Mouse (Mus musculus): Measurements from ENCODE around the gene Dis3l. TPM values are rescaled to one million over a fixed set of nuclear protein-coding genes. Genes with fewer than 3 reads are reported as not detected.
A peak's percentile ranks its signal among the peaks of the same experiment; 100 is the strongest.

Gene Dis3l
- total RNA-seq (2021): 10 to 100 TPM; 18.4 to 19.4 TPM
- long read RNA-seq, experiment 1, partial matches to known transcripts: 4 of 9 reads
- long read RNA-seq, experiment 1, other reads (novel, unspliced or antisense): 1 of 9 reads
- long read RNA-seq, experiment 2, transcript Dis3l-208 (17 exons, 3,575 nt): major isoform, 10 of 16 reads
- long read RNA-seq, experiment 2, partial matches to known transcripts: 4 of 16 reads
- long read RNA-seq, experiment 2, other reads (novel, unspliced or antisense): 2 of 16 reads

DNA sequence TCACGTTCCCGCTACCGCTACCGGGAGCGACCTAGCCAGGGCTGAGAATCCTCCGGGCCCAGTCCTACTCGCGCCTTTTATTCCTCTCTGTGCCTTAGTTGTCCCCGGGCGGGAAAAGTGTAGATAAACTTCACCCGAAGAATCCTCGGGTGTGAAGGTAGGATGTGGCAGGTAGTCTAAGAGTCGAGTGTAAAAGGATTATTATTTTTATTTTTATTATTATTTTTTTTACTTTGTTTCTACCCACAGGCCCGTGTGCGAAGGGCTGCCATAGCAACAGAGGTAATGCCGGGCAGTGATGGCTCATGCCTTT lies at the start of gene Dis3l:
Gene Dis3l (minus strand): TSS at position 35 of the 313 bp plus-strand sequence.
- no peak for DNase-seq

DNA sequence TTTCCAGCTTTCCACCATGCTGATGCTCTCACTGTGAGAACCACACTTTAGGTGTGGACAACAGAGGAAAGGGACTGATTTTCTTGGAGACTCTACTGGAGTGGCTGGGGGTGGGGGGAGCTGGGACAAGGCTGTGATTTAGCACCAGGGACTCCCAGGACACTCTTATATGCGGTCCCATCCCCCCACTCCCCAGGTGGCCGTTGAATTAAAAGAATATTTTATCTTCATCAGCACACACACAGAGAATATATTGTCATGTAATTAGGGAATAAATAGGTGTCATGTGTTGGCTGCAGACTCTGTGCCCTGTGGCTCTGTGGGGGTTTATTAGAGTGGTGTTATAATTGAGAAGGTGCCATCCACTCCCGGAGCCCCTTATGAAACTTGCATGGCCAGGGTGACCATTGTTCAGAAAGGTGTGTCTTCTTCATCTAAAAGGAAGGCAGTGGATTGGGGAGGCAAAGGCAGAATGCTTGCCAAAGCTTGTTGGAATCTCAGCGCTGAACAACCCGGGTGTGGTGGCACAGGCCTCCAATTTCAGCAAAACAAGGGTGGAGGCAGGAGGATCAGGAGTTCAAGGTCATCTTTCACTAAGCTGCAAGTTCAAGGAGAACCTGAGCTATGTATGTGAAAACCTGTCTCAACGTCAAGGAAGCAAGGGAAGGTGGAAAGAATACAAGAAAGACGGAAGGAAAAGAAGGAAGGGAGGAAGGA lies 48.6 kb upstream of the Dis3l start:
- no peak for DNase-seq

DNA sequence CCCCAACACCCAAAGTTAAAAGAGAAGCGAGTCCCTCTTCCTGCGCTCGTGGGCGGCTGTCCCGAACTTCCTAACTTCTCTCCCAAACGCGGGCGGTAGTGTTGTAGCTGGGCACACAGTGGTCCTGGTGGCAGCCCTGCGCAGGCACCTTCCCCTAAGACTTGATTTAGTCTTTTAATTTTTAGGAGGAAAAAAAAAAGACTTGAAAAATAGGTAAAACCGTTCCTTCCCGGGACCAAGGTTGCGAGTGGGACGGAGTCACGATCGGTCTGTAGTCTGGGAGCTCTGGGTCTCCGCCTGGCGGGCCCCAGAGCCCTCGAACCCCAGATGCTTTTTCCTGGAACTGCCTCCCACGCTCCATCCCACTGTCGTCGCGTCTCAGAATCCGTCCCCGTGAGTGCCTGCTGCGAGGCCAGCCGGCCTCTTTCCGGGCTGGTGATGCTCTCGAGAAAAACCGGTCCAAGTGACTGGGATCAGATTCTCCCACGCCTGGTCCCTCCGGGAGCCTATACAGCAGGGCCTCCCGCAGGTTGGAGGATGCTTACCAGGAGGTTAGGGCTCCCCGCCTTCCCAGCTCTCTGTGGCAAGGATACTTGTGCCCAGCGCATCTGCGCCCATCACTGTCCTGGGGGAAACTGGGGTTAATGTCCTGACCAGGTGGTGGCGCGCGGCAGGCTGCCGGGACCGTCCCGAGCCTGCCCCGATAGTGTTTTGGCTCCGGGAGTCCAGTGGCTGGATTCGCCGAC lies 45.6 kb upstream of the Dis3l start:
- DNase-seq: no peak

DNA sequence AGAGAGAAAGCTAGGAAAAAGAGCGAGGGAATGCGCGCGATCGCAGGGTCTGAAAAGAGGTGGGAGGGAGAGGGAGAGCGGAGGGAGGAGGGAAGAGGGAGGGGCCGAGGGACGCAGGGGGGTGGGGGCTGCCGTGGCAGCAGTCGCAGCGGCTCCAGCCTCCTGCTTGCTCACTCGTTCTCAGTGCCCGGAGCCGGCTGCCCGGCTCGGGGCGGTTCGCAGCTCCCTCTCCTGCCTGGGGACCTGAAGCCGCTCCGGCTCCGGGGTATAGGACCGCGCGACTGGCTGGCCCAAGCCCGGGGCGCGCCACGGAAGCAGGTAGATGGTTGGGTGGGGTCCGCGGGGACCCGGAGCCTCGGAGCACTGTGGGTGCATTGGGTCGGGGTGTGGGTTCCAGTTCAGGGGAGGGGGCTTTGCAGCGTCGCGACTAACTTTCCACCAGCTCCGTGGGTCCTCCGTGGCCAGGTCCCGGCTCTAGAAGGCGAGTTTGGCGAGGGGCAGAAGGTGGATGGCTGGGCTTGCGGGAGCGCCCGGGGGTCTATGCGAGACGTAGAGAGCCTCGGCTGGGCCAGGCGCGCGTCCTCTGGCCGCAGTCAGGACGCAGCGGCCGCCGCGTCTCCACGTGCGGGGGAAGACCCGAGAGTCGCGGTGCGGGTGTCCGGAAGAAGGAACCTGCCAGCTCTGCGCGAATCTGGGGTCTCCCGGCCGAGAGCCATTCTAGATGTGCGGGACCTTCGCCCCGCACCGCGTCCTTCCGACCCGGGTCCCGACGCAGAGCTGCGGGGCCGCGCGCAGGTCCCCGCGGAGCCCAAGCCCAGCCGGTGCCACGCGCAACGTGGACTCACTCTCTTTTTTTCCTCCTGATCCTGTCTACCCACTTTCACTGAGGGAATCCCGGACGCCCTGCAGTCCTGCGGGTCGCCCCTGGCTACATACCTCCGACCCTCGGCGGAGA lies 44.7 kb upstream of the Dis3l start, which contains the start of gene Megf11:
Gene Megf11 (plus strand): TSS at position 116 of the 955 bp plus-strand sequence.
- DNase-seq: no peak

DNA sequence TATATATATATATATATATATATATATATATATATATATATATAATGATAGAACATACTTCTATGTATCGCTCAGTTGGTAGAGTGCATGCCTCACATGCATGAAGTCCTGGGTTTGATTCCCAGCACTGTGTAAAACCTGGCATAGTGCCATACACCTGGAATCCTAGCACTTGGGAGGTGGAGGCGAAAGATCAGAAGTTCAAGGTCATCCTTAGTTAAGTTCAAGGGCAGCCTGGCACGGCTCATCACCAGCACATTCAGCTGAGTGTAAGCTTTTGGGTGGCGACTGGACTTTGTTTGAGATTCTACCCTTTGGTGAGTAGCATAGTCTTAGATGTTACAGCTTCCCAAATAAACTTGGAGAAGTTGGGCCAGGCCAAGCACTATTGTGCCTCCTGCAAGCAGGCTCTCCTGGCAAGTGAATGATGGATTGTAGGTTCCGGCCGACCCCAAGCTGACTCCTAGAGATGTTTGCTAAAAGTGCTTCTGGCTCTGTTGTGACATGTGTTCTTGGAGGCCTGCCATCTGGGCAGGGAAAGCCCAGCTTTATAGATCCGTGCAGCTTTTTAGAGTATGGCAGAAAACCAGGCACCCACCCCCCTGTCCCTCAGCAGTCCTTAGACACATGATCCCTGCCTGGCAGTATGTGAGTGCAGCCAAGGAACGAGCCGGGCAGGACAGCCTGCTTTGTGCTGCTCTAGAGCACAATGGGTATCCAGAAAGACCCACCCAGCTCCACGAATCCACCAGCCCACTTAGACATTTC lies 42.1 kb upstream of the Dis3l start:
- DNase-seq: no peak

DNA sequence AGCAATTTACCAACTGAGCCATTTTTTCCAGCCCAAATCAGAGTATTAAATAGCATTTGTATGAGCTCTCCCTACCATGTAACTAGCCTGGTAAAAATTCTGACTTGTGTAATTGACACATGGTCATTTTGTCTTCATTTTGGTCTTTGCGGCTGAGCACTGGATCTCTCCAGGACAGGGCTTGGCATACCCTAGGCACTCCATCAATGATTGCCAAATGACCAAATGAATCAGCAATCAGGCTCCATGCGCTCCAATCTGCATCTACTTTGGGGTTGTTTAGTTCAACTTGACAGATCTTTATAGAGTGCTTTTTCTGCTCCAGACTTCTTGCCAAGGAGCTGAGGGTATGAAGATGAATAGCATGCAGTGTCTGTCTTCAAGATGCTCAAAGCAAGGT lies 35.3 kb upstream of the Dis3l start:
- no peak for DNase-seq

DNA sequence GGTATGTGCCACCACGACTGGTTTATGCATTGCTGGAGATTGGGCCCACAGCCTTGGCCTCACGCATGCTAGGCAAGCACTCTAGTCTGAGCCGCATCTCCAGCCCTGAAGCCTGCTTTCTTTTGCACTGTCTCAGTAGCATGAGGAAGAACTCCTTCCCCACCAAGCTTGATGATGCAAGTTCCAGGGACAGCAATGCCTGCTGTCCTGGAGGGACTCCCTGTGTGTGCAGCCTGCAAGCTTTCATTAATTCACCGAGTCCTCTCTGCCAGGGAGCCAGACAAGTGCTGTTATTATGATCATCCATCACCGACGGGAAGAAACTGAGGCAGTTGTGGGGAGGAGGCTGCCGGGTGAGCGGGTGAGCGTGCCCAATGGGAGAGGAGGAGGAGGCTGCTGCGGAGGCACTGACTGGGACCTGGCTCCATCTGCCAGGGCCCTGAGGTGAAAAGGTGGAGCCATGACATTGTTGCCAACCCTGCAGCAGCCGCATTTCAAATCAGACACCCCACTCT lies 30.3 kb upstream of the Dis3l start:
- no peak for DNase-seq

DNA sequence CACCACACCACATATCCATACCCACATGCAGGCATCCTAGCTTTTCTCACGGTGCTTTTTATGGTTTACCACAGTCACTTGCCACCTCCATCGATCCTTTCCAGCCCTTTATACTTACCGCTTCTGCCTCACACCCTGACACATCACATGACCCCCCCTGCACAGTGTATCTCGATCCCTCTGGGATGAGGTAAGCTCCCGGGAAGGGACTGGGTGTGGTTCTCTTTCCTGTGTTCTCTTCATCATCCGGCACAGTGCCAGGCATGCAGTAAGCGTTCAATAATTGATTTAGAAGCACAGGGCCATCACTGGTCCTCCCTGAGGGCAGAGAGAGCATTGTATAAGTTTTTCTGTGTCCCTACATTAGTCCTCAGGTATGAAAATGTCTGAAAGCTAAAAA lies 28.8 kb upstream of the Dis3l start:
- no peak for DNase-seq

DNA sequence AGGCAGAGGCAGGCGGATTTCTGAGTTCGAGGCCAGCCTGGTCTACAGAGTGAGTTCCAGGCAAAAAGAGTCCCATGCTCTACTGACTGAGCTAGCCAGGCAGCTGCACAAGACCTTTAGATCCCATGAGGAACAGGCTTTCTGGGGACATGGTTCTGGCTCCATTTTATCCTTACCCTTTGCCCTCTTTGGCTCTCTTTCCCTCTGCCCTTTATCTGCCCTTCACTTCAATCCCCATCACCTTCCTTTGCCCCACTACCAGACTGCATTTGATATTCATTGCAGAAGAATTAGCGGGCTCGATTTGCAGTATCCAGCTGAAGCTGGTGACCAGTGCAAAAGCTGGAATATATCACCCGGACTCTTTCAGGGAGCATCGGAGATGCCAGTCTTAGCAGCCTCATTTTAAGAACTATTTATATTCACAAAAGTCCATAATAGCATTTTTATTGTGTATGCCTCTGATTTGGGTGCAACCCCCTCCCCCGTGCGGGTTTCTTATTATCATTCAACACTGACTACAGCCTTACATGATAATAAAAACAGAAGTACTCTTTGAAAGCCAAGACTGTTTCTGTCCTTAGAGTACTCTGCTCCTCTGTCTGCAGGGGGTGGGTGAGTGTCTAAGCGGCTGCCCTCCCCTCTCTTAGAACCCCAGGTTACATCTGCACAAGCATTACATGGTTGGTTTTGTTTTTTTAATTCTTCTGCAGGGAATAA lies 20.3 kb upstream of the Dis3l start:
- DNase-seq: no peak

DNA sequence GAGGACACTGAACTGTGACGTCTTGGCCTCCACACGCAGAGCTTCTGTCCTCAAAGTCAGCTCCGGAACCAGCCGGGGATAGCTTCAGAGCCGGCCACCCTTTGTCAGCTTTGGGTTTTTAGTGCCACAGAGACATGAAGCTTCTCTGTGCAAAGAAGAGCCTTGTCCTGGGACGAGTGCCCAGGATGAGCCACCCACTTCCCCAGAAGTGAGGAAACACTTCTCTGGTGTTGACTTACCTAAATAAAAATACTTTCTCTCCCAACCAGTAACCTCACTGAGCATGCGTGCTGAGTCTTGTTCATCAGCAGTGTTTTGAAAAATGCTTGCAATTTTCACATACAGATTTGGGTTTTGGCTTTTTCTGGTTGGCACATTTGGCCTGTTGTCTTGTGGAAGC lies 14.5 kb upstream of the Dis3l start:
- DNase-seq: no peak

DNA sequence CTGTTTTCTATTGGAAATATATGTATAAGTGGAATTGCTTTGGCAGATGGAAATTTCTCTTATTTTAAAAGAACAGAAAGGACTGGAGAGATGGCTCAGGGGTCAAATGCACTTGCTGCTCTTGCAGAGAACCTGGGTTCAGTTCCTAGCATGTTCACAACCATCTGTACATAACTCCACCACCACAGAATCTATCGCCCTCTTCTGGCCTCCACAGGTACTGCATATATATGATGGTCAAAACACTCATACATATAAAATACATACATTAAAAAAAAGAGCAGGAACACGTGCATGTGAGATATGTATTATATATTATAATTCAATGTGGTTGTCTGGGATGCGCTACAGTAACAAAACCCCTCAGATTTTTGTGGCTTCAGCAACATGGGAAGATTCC lies 10.1 kb upstream of the Dis3l start:
- DNase-seq: no peak

DNA sequence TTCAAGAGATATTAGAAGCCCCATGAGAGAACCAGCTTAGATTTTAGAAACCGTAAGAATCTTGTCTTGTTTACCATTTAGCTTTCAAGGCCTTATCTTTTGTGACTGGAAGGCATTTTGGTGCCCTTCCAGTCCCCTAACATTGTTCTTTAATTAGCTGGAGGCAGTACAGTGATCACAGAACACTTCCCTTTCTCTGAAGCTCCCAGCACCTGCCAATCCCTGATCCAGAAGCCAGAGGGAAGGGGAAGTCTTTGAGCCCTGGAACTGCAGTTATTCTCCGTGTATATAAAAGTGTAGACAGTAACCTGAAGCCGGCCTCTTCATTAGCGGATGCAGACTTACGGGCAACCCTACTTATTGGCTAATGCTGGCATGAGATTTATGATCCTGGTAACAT lies 8.4 kb upstream of the Dis3l start:
- no peak for DNase-seq

DNA sequence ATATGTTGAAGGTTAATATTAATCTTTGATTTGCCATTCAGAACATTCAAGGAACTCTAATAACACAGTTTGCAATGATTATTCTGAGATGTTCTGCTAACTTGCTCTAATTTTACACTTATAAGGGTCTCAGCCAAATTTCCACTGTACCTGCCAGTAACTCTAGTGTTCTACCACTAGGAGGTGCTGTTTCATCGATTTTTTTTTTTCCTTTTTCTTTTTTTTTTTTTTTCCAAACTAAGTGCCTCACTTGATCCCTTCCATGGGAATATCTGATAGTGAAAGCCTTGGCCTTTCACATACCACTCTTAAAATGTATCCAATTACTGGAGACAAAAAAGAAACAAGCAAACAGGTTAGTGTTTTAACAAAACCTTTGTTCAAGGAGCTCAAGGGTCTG lies 6.3 kb upstream of the Dis3l start:
- no peak for DNase-seq

DNA sequence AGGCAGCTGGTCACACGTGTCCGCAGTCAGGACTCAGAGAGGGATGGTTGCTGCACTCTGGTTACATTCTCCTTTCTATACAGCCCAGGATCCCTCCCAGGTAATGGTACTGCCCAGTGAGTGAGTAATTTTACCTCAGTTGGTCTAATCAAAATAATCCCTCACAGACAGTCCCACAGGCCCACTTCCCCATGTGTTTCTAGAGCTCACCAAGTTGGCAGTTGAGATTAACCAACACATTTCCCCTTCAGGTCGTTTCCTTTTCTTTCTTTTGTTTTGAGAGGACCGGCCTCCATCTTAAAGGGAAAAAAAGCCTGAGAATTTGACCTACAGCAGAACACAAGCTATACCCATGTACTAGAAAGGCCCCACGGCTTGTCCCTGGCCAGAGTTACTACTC lies 4.8 kb upstream of the Dis3l start:
- no peak for DNase-seq

DNA sequence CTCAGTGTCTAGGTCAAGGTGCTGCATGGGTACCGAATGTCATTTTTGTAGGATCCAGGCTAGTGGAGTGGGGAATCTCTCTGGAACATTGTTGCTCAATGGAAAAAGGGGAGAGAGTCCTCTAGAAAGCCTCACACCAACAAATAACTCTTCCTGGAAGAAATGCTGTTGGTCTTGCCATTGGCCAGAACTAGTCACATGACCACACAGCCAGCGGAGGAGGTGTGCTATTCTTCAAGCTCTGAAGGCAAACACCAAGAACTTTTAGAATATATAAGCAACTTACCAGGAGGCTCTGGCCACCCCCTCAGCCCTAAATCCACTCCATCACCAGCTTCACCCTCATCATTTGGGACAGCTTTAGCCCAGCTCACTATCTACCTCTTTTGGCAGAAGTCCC lies 2.6 kb upstream of the Dis3l start:
- no peak for DNase-seq

DNA sequence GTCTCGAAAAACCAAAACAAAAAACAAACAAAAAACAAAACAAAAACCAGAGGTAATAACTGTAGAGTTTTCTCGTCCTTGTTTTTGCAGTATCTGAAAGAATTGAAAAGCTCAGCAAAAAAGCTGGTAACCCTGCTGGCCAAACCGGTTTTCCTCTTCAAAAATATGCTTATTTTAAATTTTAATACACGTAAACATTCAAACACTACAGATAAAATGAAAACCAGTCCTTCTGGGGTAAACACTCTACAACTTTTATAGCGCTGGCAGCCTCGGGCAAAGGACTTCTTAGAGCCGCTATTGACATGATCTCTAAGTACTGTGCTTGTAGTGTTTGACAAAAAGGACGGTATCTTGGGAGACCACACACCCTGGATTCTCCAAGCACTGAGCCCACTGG lies 583 bp upstream of the Dis3l start:
- DNase-seq: no peak

DNA sequence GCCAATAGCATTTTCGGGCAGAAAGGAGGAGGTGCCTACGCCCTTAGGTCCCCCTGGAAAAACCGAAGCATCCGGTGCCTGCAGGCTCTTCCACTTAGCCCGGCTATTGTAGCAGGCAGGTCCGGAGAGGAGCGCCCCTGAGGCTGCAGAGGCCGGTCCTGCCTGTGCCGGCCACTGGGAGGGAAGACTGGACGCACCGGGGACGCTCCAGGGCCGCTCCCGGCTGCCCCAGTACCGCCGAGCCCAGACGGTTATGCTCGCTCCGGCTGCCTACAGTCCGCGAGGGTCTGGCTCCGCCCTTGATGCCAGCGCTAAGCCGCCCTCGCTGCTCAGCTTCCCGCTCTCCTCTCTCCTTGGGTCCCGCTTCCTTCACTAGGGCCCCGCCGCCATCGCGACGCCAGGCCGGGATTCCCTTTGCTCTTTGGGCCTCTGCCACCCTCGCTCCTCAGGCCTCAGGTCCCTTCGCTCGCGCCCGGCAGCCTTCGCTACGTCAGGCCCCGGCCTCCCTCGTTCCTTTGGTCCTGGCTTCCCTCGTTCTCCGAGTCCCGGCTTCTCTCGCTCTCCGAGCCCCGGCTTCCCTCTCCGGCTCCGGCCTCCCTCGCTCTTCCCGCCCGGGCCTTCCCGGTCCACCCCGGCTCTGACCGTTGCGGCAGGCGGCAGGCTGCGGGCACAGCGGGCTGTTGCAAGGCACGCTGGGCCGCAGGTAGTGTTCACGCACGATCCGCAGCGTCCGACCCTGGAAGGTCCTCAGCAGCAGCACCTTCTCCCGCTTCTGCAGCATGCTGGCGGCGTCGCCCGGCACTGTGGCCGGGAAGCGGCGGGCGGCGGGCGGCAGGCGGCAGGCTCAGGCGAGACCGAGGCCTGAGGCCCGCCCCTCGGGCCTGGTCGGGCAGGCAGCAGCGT lies 486 bp downstream of the Dis3l start:
- DNase-seq: peak; percentile 72

DNA sequence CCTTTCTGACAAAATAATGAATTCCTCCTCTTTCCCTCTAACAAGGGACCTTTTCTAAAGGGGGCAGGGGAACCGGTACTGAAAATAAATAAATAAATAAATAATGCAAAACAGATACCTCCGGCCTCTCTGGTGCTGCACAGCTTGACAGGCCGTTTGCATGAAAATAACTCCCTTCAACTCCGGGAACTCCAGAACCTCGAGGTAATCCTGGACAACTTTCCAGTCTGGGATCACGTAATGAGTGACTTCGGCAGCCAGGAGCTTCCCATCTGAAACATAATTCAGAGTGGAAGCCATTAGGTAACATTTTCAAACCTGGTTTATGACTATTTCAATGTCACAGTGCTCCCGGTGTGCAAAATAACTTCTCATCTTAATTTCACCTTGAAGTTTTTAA lies 1.7 kb downstream of the Dis3l start:
- no peak for DNase-seq

DNA sequence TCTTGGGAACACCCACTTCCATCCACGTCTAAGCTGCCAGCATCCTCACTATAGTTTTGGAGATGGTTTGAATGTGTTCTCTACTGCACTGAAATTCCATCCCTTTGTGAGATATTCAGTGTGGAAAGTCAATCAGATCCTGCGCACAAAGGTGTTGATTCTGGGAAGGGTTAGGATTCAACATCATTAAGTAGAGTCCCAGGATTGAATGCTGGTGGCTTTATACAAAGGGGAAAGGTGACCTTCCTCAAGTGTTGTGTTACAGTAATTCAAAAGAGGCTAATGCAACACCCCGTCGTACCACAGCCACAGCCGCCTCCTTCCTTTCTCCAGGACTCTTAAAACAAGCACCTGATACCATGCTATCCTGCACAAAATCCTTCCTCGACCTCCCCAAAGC lies 5.3 kb downstream of the Dis3l start:
- no peak for DNase-seq

DNA sequence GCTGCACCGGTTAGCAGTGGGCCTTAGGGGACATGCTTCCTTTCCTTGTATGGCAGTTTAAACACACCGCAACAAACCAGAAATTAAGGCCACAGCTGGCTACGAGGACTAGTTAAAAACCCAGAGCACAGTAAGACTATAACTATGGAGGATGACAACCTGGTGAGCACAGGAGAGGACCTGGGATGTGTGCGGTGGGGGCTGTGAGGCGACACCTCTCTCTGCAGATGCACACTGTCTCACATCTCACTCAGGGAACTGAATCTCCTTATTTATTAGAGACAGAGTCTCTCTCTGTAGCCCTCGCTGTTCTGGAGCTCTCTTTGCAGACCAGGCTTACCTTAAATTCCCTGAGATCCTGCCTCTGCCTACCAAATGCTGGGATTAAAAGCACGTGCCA lies 17.1 kb downstream of the Dis3l start:
- no peak for DNase-seq

All from gastrocnemius, postnatal 25 days (tissue).